In the genomic region with DNA sequence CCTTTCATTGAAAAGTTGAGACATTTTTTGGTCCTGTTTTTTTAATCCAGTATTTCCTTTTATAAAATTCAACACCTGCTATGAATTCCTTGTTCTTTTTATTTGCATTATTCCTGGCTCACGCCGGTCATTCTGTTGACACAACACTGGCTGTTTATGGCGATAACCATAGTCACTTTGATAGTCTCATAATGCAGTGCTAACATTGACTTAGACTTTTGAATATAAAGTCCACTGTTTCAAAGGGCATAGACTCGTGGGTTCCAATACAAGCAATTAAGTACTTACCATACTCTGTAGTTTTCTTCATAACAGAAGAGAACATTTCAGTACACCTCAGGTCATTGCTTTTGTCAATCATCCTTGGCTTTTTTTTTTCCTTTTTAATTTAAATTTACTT, we compare ENCODE assay signal across 21 mouse cellular contexts. TPM values are rescaled to one million over a fixed set of nuclear protein-coding genes. Genes with fewer than 3 reads are reported as not detected.
A peak's percentile ranks its signal among the peaks of the same experiment; 100 is the strongest.
DNase-seq lines count a peak whose midpoint lies in the region; ATAC-seq and TF ChIP-seq lines count a peak whose summit lies in the region.
"Had no signal": no experiment of that assay in that cellular context is flagged by ENCODE, and none has a peak within 500 bp of the region (broad histone marks: within the 10 kb centered on the region; RNA-seq: fewer than 3 reads in every experiment).

No protein-coding gene starts in this region.

- TF ChIP-seq CTCF in small intestine, adult 2 months (IDR thresholded peaks at IDR 0.05; ENCODE audit: extremely low read depth, insufficient read length, insufficient replicate concordance, low read depth, low read length) = no peak
- no peak for TF ChIP-seq CTCF in stomach, postnatal 0 days (IDR thresholded peaks at IDR 0.05; ENCODE audit: low read depth)

- peak; percentile 48 for ATAC-seq in intestine, embryonic 14.5 days (replicated peaks; ENCODE audit: low FRiP score, low TSS enrichment, low read depth)
- peak; percentile 81 for ATAC-seq in intestine, embryonic 15.5 days
- peak; percentile 90 for ATAC-seq in stomach, postnatal 0 days (ENCODE audit: low FRiP score, low TSS enrichment)
- no peak for ATAC-seq in midbrain, embryonic 13.5 days
- ATAC-seq: forebrain, embryonic 14.5 days had no signal

- no peaks in the 10 kb centered on the region for H3K9me3 ChIP-seq in intestine, embryonic 14.5 days (ENCODE audit: control insufficient read depth, low read length)
- no peaks in the 10 kb centered on the region for H3K9me3 ChIP-seq in intestine, embryonic 15.5 days
- no peaks in the 10 kb centered on the region for H3K9me3 ChIP-seq in stomach, postnatal 0 days (ENCODE audit: control insufficient read depth, low read length)
- H3K9me3 ChIP-seq in midbrain, embryonic 13.5 days = no peaks in the 10 kb centered on the region
- H3K9me3 ChIP-seq: embryonic facial prominence, embryonic 10.5 days; forebrain, embryonic 10.5 days; heart, embryonic 10.5 days; heart, embryonic 15.5 days; hindbrain, embryonic 10.5 days had no signal

- H3K4me3 ChIP-seq in intestine, embryonic 14.5 days (ENCODE audit: low read depth, low read length) = no peak overlapping the region
- H3K4me3 ChIP-seq in intestine, embryonic 15.5 days (replicated peaks) = no peak overlapping the region
- no peak overlapping the region for H3K4me3 ChIP-seq in small intestine, adult 2 months (ENCODE audit: low read depth, low read length)
- no peak overlapping the region for H3K4me3 ChIP-seq in stomach, postnatal 0 days (ENCODE audit: low read depth, low read length)
- H3K4me3 ChIP-seq in midbrain, embryonic 13.5 days (replicated peaks) = no peak overlapping the region
- H3K4me3 ChIP-seq: embryonic facial prominence, embryonic 10.5 days; erythroblast, embryonic 14.5 days; forebrain, embryonic 10.5 days; gastrocnemius, adult 2 months; heart, embryonic 10.5 days; heart, embryonic 15.5 days; hindbrain, embryonic 10.5 days had no signal

- no peaks in the 10 kb centered on the region for H3K27me3 ChIP-seq in intestine, embryonic 14.5 days (replicated peaks; ENCODE audit: control insufficient read depth, insufficient read depth, low read length)
- H3K27me3 ChIP-seq in intestine, embryonic 15.5 days (replicated peaks) = no peaks in the 10 kb centered on the region
- no peaks in the 10 kb centered on the region for H3K27me3 ChIP-seq in small intestine, adult 2 months (ENCODE audit: control insufficient read depth, insufficient read depth, low read length)
- no peaks in the 10 kb centered on the region for H3K27me3 ChIP-seq in stomach, postnatal 0 days (ENCODE audit: control insufficient read depth, insufficient read depth, low read length)
- H3K27me3 ChIP-seq in midbrain, embryonic 13.5 days = no peaks in the 10 kb centered on the region
- H3K27me3 ChIP-seq: heart, embryonic 15.5 days had no signal

- H3K4me2 ChIP-seq in intestine, embryonic 14.5 days (ENCODE audit: low read length) = no peak overlapping the region
- H3K4me2 ChIP-seq in intestine, embryonic 15.5 days (replicated peaks) = no peak overlapping the region
- no peak overlapping the region for H3K4me2 ChIP-seq in stomach, postnatal 0 days (replicated peaks; ENCODE audit: low read depth)
- no peak overlapping the region for H3K4me2 ChIP-seq in midbrain, embryonic 13.5 days (replicated peaks)
- H3K4me2 ChIP-seq: heart, embryonic 15.5 days; hindbrain, embryonic 14.5 days had no signal

- no peak for DNase-seq in intestine, embryonic 14.5 days (ENCODE audit: low spot score)
- DNase-seq in stomach, postnatal 0 days (ENCODE audit: low spot score) = peak; percentile 29
- DNase-seq in natural killer cell, adult 2 months (ENCODE audit: low spot score in 2 of 2) = no peak
- DNase-seq: adrenal gland, adult 2 months; adrenal gland, postnatal 25 days; cerebellum, adult 18-20 months; cerebellum, adult 9-11 months; cerebellum, postnatal 36 days; gastrocnemius, adult 2 months; gastrocnemius, postnatal 25 days had no signal

- 0 out of 2 replicates have a peak overlapping the region, but pooled peaks have one; percentile 19 for H3K27ac ChIP-seq in intestine, embryonic 14.5 days (ENCODE audit: low read depth)
- 0 out of 2 replicates have a peak overlapping the region, but pooled peaks have one; percentile 6 for H3K27ac ChIP-seq in intestine, embryonic 15.5 days
- peak overlapping the region; percentile 90 for H3K27ac ChIP-seq in small intestine, adult 2 months (ENCODE audit: insufficient read depth, low read depth, low read length)
- no peak overlapping the region for H3K27ac ChIP-seq in stomach, postnatal 0 days (replicated peaks)
- H3K27ac ChIP-seq in midbrain, embryonic 13.5 days = no peak overlapping the region
- H3K27ac ChIP-seq: embryonic facial prominence, embryonic 10.5 days; forebrain, embryonic 10.5 days; gastrocnemius, adult 2 months; heart, embryonic 10.5 days; heart, embryonic 15.5 days; hindbrain, embryonic 10.5 days; hindbrain, embryonic 14.5 days had no signal

- no peaks in the 10 kb centered on the region for H3K36me3 ChIP-seq in intestine, embryonic 14.5 days (ENCODE audit: control insufficient read depth, insufficient read depth, low read length)
- no peaks in the 10 kb centered on the region for H3K36me3 ChIP-seq in intestine, embryonic 15.5 days
- H3K36me3 ChIP-seq in small intestine, adult 2 months (ENCODE audit: control insufficient read depth, insufficient read depth, low read length) = peaks cover 18% of the 10 kb centered on the region
- no peaks in the 10 kb centered on the region for H3K36me3 ChIP-seq in stomach, postnatal 0 days (ENCODE audit: control insufficient read depth, insufficient read depth, low read length)
- no peaks in the 10 kb centered on the region for H3K36me3 ChIP-seq in midbrain, embryonic 13.5 days
- H3K36me3 ChIP-seq: embryonic facial prominence, embryonic 10.5 days; forebrain, embryonic 10.5 days; heart, embryonic 10.5 days; heart, embryonic 15.5 days; hindbrain, embryonic 10.5 days had no signal

- no peak for TF ChIP-seq EP300 in stomach, postnatal 0 days (optimal IDR thresholded peaks at IDR 0.05)

- WGBS in intestine, embryonic 14.5 days = 69% methylated on average over 4 of the region's 4 CpGs
- 62% methylated on average over 4 of the region's 4 CpGs for WGBS in intestine, embryonic 15.5 days
- WGBS in small intestine, adult 2 months = 30% methylated on average over 4 of the region's 4 CpGs
- WGBS in stomach, postnatal 0 days = 53% methylated on average over 4 of the region's 4 CpGs
- 89% methylated on average over 4 of the region's 4 CpGs for WGBS in midbrain, embryonic 13.5 days

- TF ChIP-seq POLR2A in small intestine, adult 2 months (IDR thresholded peaks at IDR 0.05; ENCODE audit: low read depth, low read length) = no peak

- no peaks in the 10 kb centered on the region for H3K4me1 ChIP-seq in intestine, embryonic 14.5 days (replicated peaks; ENCODE audit: control insufficient read depth, insufficient read depth, low read length)
- H3K4me1 ChIP-seq in intestine, embryonic 15.5 days (replicated peaks) = no peaks in the 10 kb centered on the region
- H3K4me1 ChIP-seq in small intestine, adult 2 months (ENCODE audit: control insufficient read depth, insufficient read depth, insufficient read length, low read length) = peaks cover 14% of the 10 kb centered on the region; the same call in 1 of the 2 replicates
- H3K4me1 ChIP-seq in stomach, postnatal 0 days (replicated peaks; ENCODE audit: control insufficient read depth, insufficient read depth) = no peaks in the 10 kb centered on the region
- no peaks in the 10 kb centered on the region for H3K4me1 ChIP-seq in midbrain, embryonic 13.5 days (replicated peaks)
- H3K4me1 ChIP-seq: embryonic facial prominence, embryonic 10.5 days; forebrain, embryonic 10.5 days; heart, embryonic 10.5 days; heart, embryonic 15.5 days; hindbrain, embryonic 10.5 days had no signal

- no peak overlapping the region for H3K9ac ChIP-seq in intestine, embryonic 14.5 days (ENCODE audit: low read length)
- no peak overlapping the region for H3K9ac ChIP-seq in intestine, embryonic 15.5 days
- H3K9ac ChIP-seq in stomach, postnatal 0 days (ENCODE audit: low read length) = no peak overlapping the region
- H3K9ac ChIP-seq in midbrain, embryonic 13.5 days (replicated peaks) = no peak overlapping the region
- H3K9ac ChIP-seq: heart, embryonic 15.5 days; hindbrain, embryonic 14.5 days had no signal

RNA-seq across cellular contexts. Expression of a gene that starts 14.0 kb away (rescaled TPM):
- 1.6 and 2.9 TPM in 2 replicates for polyA plus RNA-seq in intestine, embryonic 14.5 days (2014; fragmentation: Nextera tagmentation; extraction: Ambion mirVana)
- 5.2 and 5.6 TPM in 2 replicates for polyA plus RNA-seq in intestine, embryonic 15.5 days (2015; fragmentation: Nextera tagmentation; extraction: Ambion mirVana)
- polyA plus RNA-seq in small intestine, adult 2 months (2012; rRNA removed) = 5.9 and 12.0 TPM in 2 replicates
- 2.5 and 2.8 TPM in 2 replicates for polyA plus RNA-seq in stomach, postnatal 0 days (2015; fragmentation: Nextera tagmentation; extraction: Ambion mirVana)
- 1.2 and 1.5 TPM in 2 replicates for polyA plus RNA-seq in midbrain, embryonic 13.5 days (2015; fragmentation: Nextera tagmentation; extraction: Ambion mirVana)
- polyA plus RNA-seq: erythroblast, embryonic 14.5 days had no signal

Comparison
In these comparisons a context has a peak if more than half of its experiments do, and no peak if none do; other contexts are left out.
1. H3K27ac ChIP-seq: peak in intestine, embryonic 14.5 days (single experiment), intestine, embryonic 15.5 days (single experiment) and small intestine, adult 2 months (single experiment); none in stomach, postnatal 0 days (single experiment) and midbrain, embryonic 13.5 days (single experiment).